Mouse (Mus musculus) neutrophil, adult 59 days (primary cell): Measurements from ENCODE around the gene Spef1. TPM values are rescaled to one million over a fixed set of nuclear protein-coding genes. Genes with fewer than 3 reads are reported as not detected.

ENCODE experiments used
- total RNA-seq, 2 experiments: library from RNA; stranded (reverse); gene quantifications; 1 replicate in 1 of 2; 2 replicates in 1 of 2; pipeline ENCODE4 v1.2.4; 2023

The Spef1 gene
- 1 to 10 TPM; 2.2 TPM for total RNA-seq

GRCm38 (mm10) chr2:131186771-131187601 lies at the start of gene Spef1, which contains the start of gene Cdc25b:
TSS of gene Spef1 (minus strand) at chr2:131187282.
TSS of gene Cdc25b (plus strand) at chr2:131186949.

GRCm38 (mm10) chr2:131233307-131234126 lies 46.4 kb upstream of the Spef1 start, which contains the start of gene Mavs:
TSS of gene Mavs (plus strand) at chr2:131234063.

GRCm38 (mm10) chr2:131206778-131207177 lies 19.7 kb upstream of the Spef1 start, which contains the start of gene Ap5s1:
TSS of gene Ap5s1 (plus strand) at chr2:131207078.

GRCm38 (mm10) chr2:131179990-131180587 lies 7.0 kb downstream of the Spef1 start, which contains the start of gene Cenpb:
TSS of gene Cenpb (minus strand) at chr2:131180067.

GRCm38 (mm10) chr2:131159938-131160581 lies 27.0 kb downstream of the Spef1 start, which contains the start of gene 1700037H04Rik:
TSS of gene 1700037H04Rik (minus strand) at chr2:131160081.

GRCm38 (mm10) chr2:131132930-131133547 lies 54.0 kb downstream of the Spef1 start, which contains the start of gene Gm11037:
TSS of gene Gm11037 (plus strand) at chr2:131133497.

GRCm38 (mm10) chr2:131127161-131127730 lies 59.8 kb downstream of the Spef1 start, which contains the start of gene Hspa12b:
TSS of gene Hspa12b (plus strand) at chr2:131127280.

Other genes with a start within 250 kb of the Spef1 start
- gene Gfra4, start 144.2 kb downstream of the Spef1 start, total RNA-seq, result not detected
- 1 to 10 TPM in 1 of 2 experiments, under 1 TPM in 1; 0.53 to 4.3 TPM for gene Adam33, start 123.5 kb downstream of the Spef1 start, total RNA-seq
- 1 to 10 TPM; 2.4 to 2.5 TPM for gene Siglec1, start 100.5 kb downstream of the Spef1 start, total RNA-seq
- under 1 TPM; 0.13 to 0.31 TPM for gene Hspa12b, start 60.0 kb downstream of the Spef1 start, total RNA-seq
- gene Gm11037, start 53.8 kb downstream of the Spef1 start, total RNA-seq, result not detected
- gene 1700037H04Rik, start 27.2 kb downstream of the Spef1 start, total RNA-seq, result 10 to 100 TPM; 41.2 to 45.6 TPM
- gene Cenpb, start 7.2 kb downstream of the Spef1 start, total RNA-seq, result 10 to 100 TPM; 23.5 to 26.9 TPM
- 10 to 100 TPM; 45.6 to 46.9 TPM for gene Cdc25b, start 333 bp downstream of the Spef1 start, total RNA-seq
- gene Ap5s1, start 19.8 kb upstream of the Spef1 start, total RNA-seq, result 10 to 100 TPM; 17.7 to 22.0 TPM
- gene Mavs, start 46.8 kb upstream of the Spef1 start, total RNA-seq, result 10 to 100 TPM in 1 of 2 experiments, 1 to 10 TPM in 1; 8.7 to 12.1 TPM
- gene Pank2, start 75.2 kb upstream of the Spef1 start, total RNA-seq, result 10 to 100 TPM; 43.1 to 46.7 TPM
- 1 to 10 TPM; 9.4 to 9.6 TPM for gene Rnf24, start 165.6 kb upstream of the Spef1 start, total RNA-seq